Mouse (Mus musculus): ENCODE measurements around the gene BC004004. TPM values are rescaled to one million over a fixed set of nuclear protein-coding genes. Genes with fewer than 3 reads are reported as not detected.

The BC004004 gene
- total and polyA plus RNA-seq, 3 experiments: 81.8 to 86.3 TPM; not detected in 1

DNA sequence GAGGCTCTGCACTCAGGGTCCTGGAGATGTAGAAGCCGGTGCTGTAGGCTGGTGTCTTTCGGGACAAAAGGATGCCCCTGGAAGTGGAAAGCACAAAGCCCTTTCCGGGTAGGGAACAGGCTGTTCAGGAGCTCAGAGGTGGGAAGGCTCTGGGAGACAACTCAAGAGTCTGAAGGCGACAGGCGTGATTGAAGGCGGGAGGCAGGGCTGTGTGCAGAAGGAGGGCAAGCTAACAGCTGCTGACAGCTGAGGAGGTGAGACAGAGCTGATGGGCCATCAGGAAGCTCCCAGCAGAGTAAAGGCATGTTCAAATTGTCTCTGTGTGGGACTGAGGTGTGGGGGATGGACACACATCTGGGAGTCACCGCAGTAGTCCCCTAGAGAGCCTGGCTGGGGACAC lies 32.5 kb upstream of the BC004004 start:
- no peak overlapping the region for H3K9ac ChIP-seq (ENCODE audit: control insufficient read depth, low read depth, low read length, poor library complexity, severe bottlenecking)
- no peaks in the 10 kb centered on the region for H3K79me2 ChIP-seq (ENCODE audit: control insufficient read depth, insufficient read depth, low read length, poor library complexity)
- H3K9me3 ChIP-seq (replicated peaks; ENCODE audit: insufficient read depth, low read length): no peaks in the 10 kb centered on the region
- H3K4me1 ChIP-seq (ENCODE audit: control insufficient read depth in 1 of 2, insufficient read depth in 2 of 2, low read length in 2 of 2): no peaks in the 10 kb centered on the region
- H3K27ac ChIP-seq (ENCODE audit: control insufficient read depth, low read depth, low read length): no peak overlapping the region
- no peak overlapping the region for H3K4me3 ChIP-seq (ENCODE audit: control insufficient read depth in 1 of 2, insufficient read depth in 1 of 2, low read depth in 2 of 2, low read length in 2 of 2)
- TF ChIP-seq POLR2AphosphoS5 (IDR thresholded peaks at IDR 0.05; ENCODE audit: borderline replicate concordance, low read depth, low read length) (no peak), MAX (IDR thresholded peaks at IDR 0.05; ENCODE audit: low read length) (no peak), USF2 (IDR thresholded peaks at IDR 0.05; ENCODE audit: borderline replicate concordance in 1 of 2, insufficient read depth in 1 of 2, low read depth in 1 of 2, low read length in 2 of 2) (no peak), BHLHE40 (IDR thresholded peaks at IDR 0.05; ENCODE audit: borderline replicate concordance, low read depth, low read length) (no peak), GATA1 (IDR thresholded peaks at IDR 0.05; ENCODE audit: low read depth, low read length) (no peak), E2F4 (IDR thresholded peaks at IDR 0.05; ENCODE audit: borderline replicate concordance, low read depth, low read length) (no peak), TAL1 (IDR thresholded peaks at IDR 0.05; ENCODE audit: low read length) (no peak)
- DNase-seq (ENCODE audit: low read depth, low spot score): no peak
- no peaks in the 10 kb centered on the region for H3K36me3 ChIP-seq (ENCODE audit: control insufficient read depth in 1 of 2, insufficient read depth in 2 of 2, low read length in 2 of 2)
- no peaks in the 10 kb centered on the region; a peak in 1 of 4 replicates for H3K27me3 ChIP-seq (ENCODE audit: control insufficient read depth in 1 of 2, insufficient read depth in 2 of 2, low read length in 2 of 2)

DNA sequence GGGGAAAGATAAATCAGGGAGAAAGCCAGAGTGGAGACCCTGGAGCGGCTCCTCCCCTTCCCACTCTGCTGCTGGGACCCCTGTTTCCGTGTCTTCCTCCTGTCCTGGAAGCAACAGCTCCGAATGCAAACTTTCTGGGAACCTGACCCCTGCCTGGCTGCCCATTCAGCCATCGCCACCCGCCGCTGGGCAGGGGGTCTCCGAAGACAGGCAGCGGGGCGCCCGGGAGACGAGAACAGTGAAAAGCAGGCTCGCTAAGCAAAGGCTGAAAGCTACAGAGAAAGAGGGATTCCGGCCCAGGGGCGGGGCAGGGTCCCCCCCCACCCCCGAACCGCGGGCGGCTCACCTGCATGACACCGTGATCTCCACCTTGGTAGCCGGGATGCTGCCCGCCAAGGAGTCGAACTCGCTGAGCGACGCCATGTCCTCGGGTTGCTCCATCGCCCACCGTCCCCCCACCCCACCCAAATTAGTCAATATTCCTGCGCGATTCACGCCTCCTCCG lies 31.3 kb upstream of the BC004004 start:
- H3K27ac ChIP-seq (ENCODE audit: control insufficient read depth, low read depth, low read length): no peak overlapping the region
- no peaks in the 10 kb centered on the region; a peak in 1 of 4 replicates for H3K27me3 ChIP-seq (ENCODE audit: control insufficient read depth in 1 of 2, insufficient read depth in 2 of 2, low read length in 2 of 2)
- H3K79me2 ChIP-seq (ENCODE audit: control insufficient read depth, insufficient read depth, low read length, poor library complexity): no peaks in the 10 kb centered on the region
- H3K9ac ChIP-seq (ENCODE audit: control insufficient read depth, low read depth, low read length, poor library complexity, severe bottlenecking): no peak overlapping the region
- H3K4me1 ChIP-seq (ENCODE audit: control insufficient read depth in 1 of 2, insufficient read depth in 2 of 2, low read length in 2 of 2): no peaks in the 10 kb centered on the region
- no peaks in the 10 kb centered on the region for H3K36me3 ChIP-seq (ENCODE audit: control insufficient read depth in 1 of 2, insufficient read depth in 2 of 2, low read length in 2 of 2)
- H3K9me3 ChIP-seq (replicated peaks; ENCODE audit: insufficient read depth, low read length): no peaks in the 10 kb centered on the region
- H3K4me3 ChIP-seq (ENCODE audit: control insufficient read depth in 1 of 2, insufficient read depth in 1 of 2, low read depth in 2 of 2, low read length in 2 of 2): no peak overlapping the region
- no peak for DNase-seq (ENCODE audit: low read depth, low spot score)
- TF ChIP-seq RCOR1 (IDR thresholded peaks at IDR 0.05; ENCODE audit: low read depth, low read length) (no peak), MAZ (IDR thresholded peaks at IDR 0.05; ENCODE audit: low read depth, low read length) (no peak), ETS1 (IDR thresholded peaks at IDR 0.05; ENCODE audit: low read depth, low read length) (no peak), TBP (IDR thresholded peaks at IDR 0.05; ENCODE audit: low read depth, low read length) (no peak), TCF12 (IDR thresholded peaks at IDR 0.05; ENCODE audit: low read depth, low read length) (no peak), SIN3A (IDR thresholded peaks at IDR 0.05; ENCODE audit: low read length) (no peak), ELF1 (IDR thresholded peaks at IDR 0.05; ENCODE audit: low read depth, low read length) (no peak), NRF1 (IDR thresholded peaks at IDR 0.05; ENCODE audit: insufficient read depth, low read depth, low read length, poor library complexity, severe bottlenecking) (no peak), ZC3H11A (IDR thresholded peaks at IDR 0.05; ENCODE audit: low read depth, low read length) (no peak), JUND (IDR thresholded peaks at IDR 0.05; ENCODE audit: low read depth, low read length) (no peak), MAFK (IDR thresholded peaks at IDR 0.05; ENCODE audit: borderline replicate concordance, low read depth, low read length) (no peak), NELFE (IDR thresholded peaks at IDR 0.05; ENCODE audit: low read depth, low read length) (no peak), ZNF384 (IDR thresholded peaks at IDR 0.05; ENCODE audit: low read depth, low read length) (no peak)

Measured in MEL (cell line).